Mouse (Mus musculus) CH12.LX (cell line): ENCODE data around the gene Qsox2. TPM values are rescaled to one million over a fixed set of nuclear protein-coding genes. Genes with fewer than 3 reads are reported as not detected.
A peak's percentile ranks its signal among the peaks of the same experiment; 100 is the strongest.

ENCODE experiments used
- DNase-seq: peaks from one replicate; pipeline ENCODE4 v3.0.0-alpha.2; 2013; ENCODE audit errors: extremely low read depth
- H3K27ac ChIP-seq: 2 replicates; pipeline ENCODE4 v1.5.1; 2012; ENCODE audit warnings: low read depth, mild to moderate bottlenecking, control low read depth, moderate library complexity; ENCODE audit not compliant: insufficient read depth
- H3K27me3 ChIP-seq: replicated peaks from 2 replicates; pipeline ENCODE3; 2012; ENCODE audit warnings: inconsistent platforms
- H3K36me3 ChIP-seq, 2 experiments: replicated peaks in 1 of 2; 2 replicates each; pipeline versions ENCODE3 to v1.6.1; 2012; ENCODE audit warnings: inconsistent platforms in 1 of 2, low read length in 1 of 2, mild to moderate bottlenecking in 1 of 2, mixed read lengths in 1 of 2, moderate library complexity in 1 of 2; ENCODE audit not compliant: control insufficient read depth in 1 of 2, insufficient read depth in 1 of 2
- H3K4me1 ChIP-seq, 2 experiments: 2 replicates each; pipeline ENCODE4 v1.6.1; 2012; ENCODE audit warnings: inconsistent platforms in 1 of 2, moderate library complexity in 1 of 2; ENCODE audit not compliant: insufficient read depth in 2 of 2, control insufficient read depth in 1 of 2
- H3K4me2 ChIP-seq: 2 replicates; pipeline ENCODE4 v1.6.1; 2012; ENCODE audit warnings: low read depth, mild to moderate bottlenecking, control low read depth; ENCODE audit not compliant: poor library complexity, insufficient read depth, severe bottlenecking
- H3K4me3 ChIP-seq, 3 experiments: fragments of 150-350 bp in 1 of 3; sonication (generic) in 1 of 3; replicated peaks in 1 of 3; 2 replicates each; pipeline versions ENCODE3 to v1.5.1; 2011 to 2012; ENCODE audit warnings: low read depth in 2 of 3, low read length in 2 of 3, mild to moderate bottlenecking in 2 of 3, moderate library complexity in 2 of 3, control low read depth in 1 of 3, improper control_type of control experiment in 1 of 3, inconsistent platforms in 1 of 3, mixed read lengths in 1 of 3; ENCODE audit not compliant: poor library complexity in 1 of 3
- H3K79me2 ChIP-seq: replicated peaks from 2 replicates; pipeline ENCODE4 v1.6.1; 2012; ENCODE audit warnings: mild to moderate bottlenecking, moderate library complexity; ENCODE audit not compliant: control insufficient read depth, poor library complexity, insufficient read depth, severe bottlenecking; ENCODE audit errors: extremely low read depth
- H3K9ac ChIP-seq: 2 replicates; pipeline ENCODE4 v1.6.1; 2012; ENCODE audit warnings: low read depth, mild to moderate bottlenecking, control low read depth, moderate library complexity; ENCODE audit not compliant: insufficient read depth
- H3K9me3 ChIP-seq: replicated peaks from 2 replicates; pipeline ENCODE3; 2012; ENCODE audit warnings: low read length, inconsistent platforms, mixed read lengths
- BHLHE40 ChIP-seq: IDR thresholded peaks from 2 replicates; pipeline ENCODE4 v1.6.1; 2011; ENCODE audit warnings: mild to moderate bottlenecking, low read depth, low read length, improper control_type of control experiment
- CHD1 ChIP-seq: IDR thresholded peaks from 2 replicates; pipeline ENCODE4 v1.6.1; 2012; ENCODE audit warnings: low read depth, low read length, improper control_type of control experiment, inconsistent platforms
- CHD2 ChIP-seq: IDR thresholded peaks from 2 replicates; pipeline ENCODE4 v1.6.1; 2011; ENCODE audit warnings: low read length, improper control_type of control experiment
- CTCF ChIP-seq, 2 experiments: IDR thresholded peaks in 1 of 2; conservative IDR thresholded peaks in 1 of 2; 2 replicates each; pipeline ENCODE4 v1.5.1; 2011 to 2012; ENCODE audit warnings: low read depth in 2 of 2, low read length in 2 of 2, improper control_type of control experiment in 1 of 2, inconsistent platforms in 1 of 2, mild to moderate bottlenecking in 1 of 2, moderate library complexity in 1 of 2
- E2F4 ChIP-seq: IDR thresholded peaks from 2 replicates; pipeline ENCODE4 v1.6.1; 2011; ENCODE audit warnings: low read depth, low read length, improper control_type of control experiment; ENCODE audit not compliant: insufficient replicate concordance
- ELF1 ChIP-seq: IDR thresholded peaks from 2 replicates; pipeline ENCODE4 v1.6.1; 2014; ENCODE audit warnings: low read depth, mild to moderate bottlenecking, inconsistent platforms, low read length, improper control_type of control experiment
- EP300 ChIP-seq: IDR thresholded peaks from 2 replicates; pipeline ENCODE4 v1.6.1; 2011; ENCODE audit warnings: low read length, improper control_type of control experiment
- ETS1 ChIP-seq: conservative IDR thresholded peaks from 2 replicates; pipeline ENCODE4 v1.6.1; 2012; ENCODE audit warnings: low read depth, mild to moderate bottlenecking, inconsistent platforms, low read length, improper control_type of control experiment, moderate library complexity
- GABPA ChIP-seq: IDR thresholded peaks from 2 replicates; pipeline ENCODE4 v1.6.1; 2012; ENCODE audit warnings: low read depth, low read length, improper control_type of control experiment, inconsistent platforms; ENCODE audit not compliant: insufficient replicate concordance
- JUN ChIP-seq: IDR thresholded peaks from 2 replicates; pipeline ENCODE4 v1.6.1; 2011; ENCODE audit warnings: low read depth, mild to moderate bottlenecking, low read length, improper control_type of control experiment, moderate library complexity; ENCODE audit not compliant: insufficient read depth
- KAT2A ChIP-seq: IDR thresholded peaks from 2 replicates; pipeline ENCODE4 v1.6.1; 2012; ENCODE audit warnings: low read length, improper control_type of control experiment, inconsistent platforms; ENCODE audit not compliant: insufficient replicate concordance
- MAZ ChIP-seq: IDR thresholded peaks from 2 replicates; pipeline ENCODE4 v1.6.1; 2012; ENCODE audit warnings: low read depth, mild to moderate bottlenecking, inconsistent platforms, low read length, improper control_type of control experiment, moderate library complexity
- MEF2A ChIP-seq: IDR thresholded peaks from 2 replicates; pipeline ENCODE4 v1.6.1; 2014; ENCODE audit warnings: low read depth, mild to moderate bottlenecking, inconsistent platforms, low read length, improper control_type of control experiment, borderline replicate concordance
- NRF1 ChIP-seq: IDR thresholded peaks from 2 replicates; pipeline ENCODE4 v1.6.1; 2014; ENCODE audit warnings: low read depth, mild to moderate bottlenecking, inconsistent platforms, low read length, improper control_type of control experiment, moderate library complexity
- POLR2A ChIP-seq: IDR thresholded peaks from 2 replicates; pipeline ENCODE4 v1.6.1; 2011; ENCODE audit warnings: low read depth, mild to moderate bottlenecking, improper control_type of control experiment, low read length
- POLR2AphosphoS2 ChIP-seq: IDR thresholded peaks from 2 replicates; pipeline ENCODE4 v1.6.1; 2011; ENCODE audit warnings: low read depth, low read length, improper control_type of control experiment
- RCOR1 ChIP-seq: conservative IDR thresholded peaks from 2 replicates; pipeline ENCODE4 v1.6.1; 2012; ENCODE audit warnings: low read depth, mild to moderate bottlenecking, inconsistent platforms, low read length, improper control_type of control experiment
- SIN3A ChIP-seq: IDR thresholded peaks from 2 replicates; pipeline ENCODE4 v1.6.1; 2012; ENCODE audit warnings: low read length, improper control_type of control experiment, inconsistent platforms
- SMC3 ChIP-seq: IDR thresholded peaks from 2 replicates; pipeline ENCODE4 v1.6.1; 2011; ENCODE audit warnings: low read depth, low read length, improper control_type of control experiment
- UBTF ChIP-seq: IDR thresholded peaks from 2 replicates; pipeline ENCODE4 v1.6.1; 2012; ENCODE audit warnings: low read depth, mild to moderate bottlenecking, inconsistent platforms, low read length, improper control_type of control experiment, moderate library complexity
- dilution Hi-C: fragments of 300-500 bp; cut with MboI; formaldehyde crosslinking; loops from 2 replicates; pipeline ENCODE4 v1.14.3; 2020; ENCODE audit warnings: low sequenced_read_pairs; ENCODE audit not compliant: extremely low pct_unique_long_range_greater_than_20kb, extremely low pct_ligation_motif_present
- in situ Hi-C: fragments of 300-500 bp; cut with MboI; formaldehyde crosslinking; loops from 3 replicates; pipeline ENCODE4 v1.14.3; 2019; ENCODE audit warnings: low sequenced_read_pairs, low pct_ligation_motif_present, low pct_unique_long_range_greater_than_20kb, mixed read lengths
- polyA plus RNA-seq: library from polyadenylated mRNA; unstranded; fragments of >175 nt; gene quantifications from 2 replicates; pipeline ENCODE4 v1.2.1, GENCODE M21; 2012; ENCODE audit warnings: low read depth; ENCODE audit not compliant: insufficient read length
- total RNA-seq, 2 experiments: library from RNA; depleted of rRNA; stranded (reverse); fragments of 300-350 nt in 1 of 2; fragments of >200 nt in 1 of 2; gene quantifications; 2 replicates each; pipeline ENCODE4 v1.2.3; 2012 to 2014

Gene Qsox2
- total and polyA plus RNA-seq, 3 experiments: 6.4 to 11.5 (median 9.3) TPM

GRCm38 (mm10) chr2:26225242-26225641 lies 12.1 kb downstream of the Qsox2 start:
- H3K4me2 ChIP-seq: no peak overlapping the region
- no peak overlapping the region for H3K4me3 ChIP-seq
- H3K36me3 ChIP-seq: peaks cover 36 to 73% of the 10 kb centered on the region in 2 experiments
- no peak for DNase-seq
- TF ChIP-seq NRF1 (no peak), POLR2AphosphoS2 (no peak), CTCF (conservative IDR thresholded peaks at IDR 0.05 in 1 of 2, IDR thresholded peaks at IDR 0.05 in 1 of 2; ENCODE audit: low read depth in 2 of 2, low read length in 2 of 2) (no peak), RCOR1 (no peak), E2F4 (no peak), EP300 (no peak), KAT2A (no peak)
- no peaks in the 10 kb centered on the region for H3K9me3 ChIP-seq
- H3K4me1 ChIP-seq: peaks cover 0 to 6% of the 10 kb centered on the region in 2 experiments; a peak in 1 of 4 replicates
- no peak overlapping the region for H3K27ac ChIP-seq
- no peak overlapping the region for H3K9ac ChIP-seq
- in situ Hi-C loops: no loop called here
- no peaks in the 10 kb centered on the region for H3K27me3 ChIP-seq
- dilution Hi-C loops: no loop called here
- no peaks in the 10 kb centered on the region for H3K79me2 ChIP-seq

- peaks cover 47 to 85% of the 10 kb centered on the region in 2 experiments for H3K36me3 ChIP-seq
- dilution Hi-C loops: no loop called here
Measured at GRCm38 (mm10) chr2:26223961-26224360, 13.4 kb downstream of the Qsox2 start.

GRCm38 (mm10) chr2:26214526-26214925 lies 22.8 kb downstream of the Qsox2 start:
- DNase-seq: no peak
- in situ Hi-C loops (no loop called here), dilution Hi-C loops (no loop called here)
- H3K4me3 ChIP-seq: no peak overlapping the region
- H3K27ac ChIP-seq: no peak overlapping the region
- no peak overlapping the region for H3K9ac ChIP-seq
- H3K27me3 ChIP-seq: no peaks in the 10 kb centered on the region
- peaks cover 0 to 9% of the 10 kb centered on the region in 2 experiments; a peak in 1 of 4 replicates for H3K4me1 ChIP-seq
- TF ChIP-seq ELF1: no peak
- TF ChIP-seq ETS1: no peak
- no peak for TF ChIP-seq BHLHE40
- no peak for TF ChIP-seq CHD2
- no peak for TF ChIP-seq MAZ
- TF ChIP-seq EP300: no peak
- TF ChIP-seq JUN: no peak
- TF ChIP-seq GABPA: no peak
- TF ChIP-seq KAT2A: no peak
- no peak for TF ChIP-seq POLR2A
- TF ChIP-seq MEF2A: no peak
- no peak for TF ChIP-seq SMC3
- no peak for TF ChIP-seq CHD1
- no peak for TF ChIP-seq UBTF
- TF ChIP-seq SIN3A: no peak
- peaks cover 9% of the 10 kb centered on the region for H3K9me3 ChIP-seq
- H3K36me3 ChIP-seq: peaks cover 53 to 92% of the 10 kb centered on the region in 2 experiments
- H3K4me2 ChIP-seq: no peak overlapping the region
- no peaks in the 10 kb centered on the region for H3K79me2 ChIP-seq

More at GRCm38 (mm10) chr2:26223961-26224360, 13.4 kb downstream of the Qsox2 start:
- no peak for DNase-seq
- H3K27ac ChIP-seq: no peak overlapping the region
- TF ChIP-seq CTCF (conservative IDR thresholded peaks at IDR 0.05 in 1 of 2, IDR thresholded peaks at IDR 0.05 in 1 of 2; ENCODE audit: low read depth in 2 of 2, low read length in 2 of 2): 0 out of 4 replicates have a peak, but pooled peaks of 1 of the 2 experiments have one; percentile 2
- no peak for TF ChIP-seq POLR2AphosphoS2
- H3K4me3 ChIP-seq: no peak overlapping the region
- H3K4me1 ChIP-seq: no peaks in the 10 kb centered on the region
- no peaks in the 10 kb centered on the region for H3K27me3 ChIP-seq
- H3K79me2 ChIP-seq: no peaks in the 10 kb centered on the region
- no peak overlapping the region for H3K4me2 ChIP-seq
- no peak overlapping the region for H3K9ac ChIP-seq
- no peaks in the 10 kb centered on the region for H3K9me3 ChIP-seq
- in situ Hi-C loops: loop anchor here (5.0 kb wide), 1 partner anchor 52 kb away; no protein-coding TSS in a partner anchor
